Mouse (Mus musculus) embryo, embryonic 10 days (tissue): Measurements from ENCODE around the gene Neo1.
A peak's percentile ranks its signal among the peaks of the same experiment; 100 is the strongest.
"Not testable (repeated sequence)": the region's sequence is repeated elsewhere in the genome, so short reads cannot be mapped to it uniquely, and the experiment has no call there.

Experiments used
- DNase-seq: peaks from one replicate; pipeline ENCODE4 v3.0.0-alpha.2; 2015; ENCODE audit warnings: low spot score

Gene Neo1

GRCm38 (mm10) chr9:58989255-58989928, 46.8 kb downstream of the Neo1 start:
- no peak for DNase-seq

GRCm38 (mm10) chr9:58979034-58979433, 57.2 kb downstream of the Neo1 start:
- no peak for DNase-seq

- not testable (repeated sequence) for DNase-seq
Observed at GRCm38 (mm10) chr9:58971154-58971553, 65.1 kb downstream of the Neo1 start.

GRCm38 (mm10) chr9:58967371-58967770, 68.9 kb downstream of the Neo1 start:
- no peak for DNase-seq

- DNase-seq: no peak
Observed at GRCm38 (mm10) chr9:58955507-58955906, 80.7 kb downstream of the Neo1 start.

- not testable (repeated sequence) for DNase-seq
Observed at GRCm38 (mm10) chr9:58945910-58946309, 90.3 kb downstream of the Neo1 start.

- no peak for DNase-seq
Observed at GRCm38 (mm10) chr9:58934776-58935175, 101.5 kb downstream of the Neo1 start.

GRCm38 (mm10) chr9:58928103-58928502, 108.1 kb downstream of the Neo1 start:
- DNase-seq: peak; percentile 74

- DNase-seq: peak; percentile 51
Observed at GRCm38 (mm10) chr9:58902869-58903585, 133.2 kb downstream of the Neo1 start.

- DNase-seq: no peak
Observed at GRCm38 (mm10) chr9:58899602-58900001, 136.6 kb downstream of the Neo1 start.

GRCm38 (mm10) chr9:58891840-58892640, 144.2 kb downstream of the Neo1 start:
- no peak for DNase-seq

GRCm38 (mm10) chr9:58890893-58891292, 145.3 kb downstream of the Neo1 start:
- no peak for DNase-seq

- no peak for DNase-seq
Observed at GRCm38 (mm10) chr9:58889782-58890448, 146.3 kb downstream of the Neo1 start.

GRCm38 (mm10) chr9:58882686-58883085, 153.6 kb downstream of the Neo1 start:
- no peak for DNase-seq

GRCm38 (mm10) chr9:58879836-58880235, 156.4 kb downstream of the Neo1 start:
- no peak for DNase-seq

GRCm38 (mm10) chr9:58876946-58877625, 159.2 kb downstream of the Neo1 start:
- no peak for DNase-seq

- DNase-seq: no peak
Observed at GRCm38 (mm10) chr9:58875439-58875838, 160.8 kb downstream of the Neo1 start.

GRCm38 (mm10) chr9:58874354-58874753, 161.9 kb downstream of the Neo1 start:
- DNase-seq: no peak

GRCm38 (mm10) chr9:58873541-58874324, 162.5 kb downstream of the Neo1 start:
- peak; percentile 86 for DNase-seq

- DNase-seq: no peak
Observed at GRCm38 (mm10) chr9:58871141-58871540, 165.1 kb downstream of the Neo1 start.

GRCm38 (mm10) chr9:58863826-58864225, 172.4 kb downstream of the Neo1 start:
- peak; percentile 41 for DNase-seq
